Mouse (Mus musculus) forebrain, embryonic 10.5 days (tissue): ENCODE measurements around the gene Midn. TPM values are rescaled to one million over a fixed set of nuclear protein-coding genes. Genes with fewer than 3 reads are reported as not detected.
A peak's percentile ranks its signal among the peaks of the same experiment; 100 is the strongest.
"Not testable (repeated sequence)": the region's sequence is repeated elsewhere in the genome, so short reads cannot be mapped to it uniquely, and the experiment has no call there.

ENCODE experiments used
- DNase-seq: peaks from one replicate; pipeline ENCODE4 v3.0.0-alpha.2; 2017; ENCODE audit warnings: low spot score; ENCODE audit errors: extremely low spot score
- H3K27ac ChIP-seq: fragments of 300-500 bp; sonication (generic); 2 replicates; pipeline ENCODE4 v1.5.1; 2016; ENCODE audit warnings: mild to moderate bottlenecking
- H3K27me3 ChIP-seq: fragments of 300-500 bp; sonication (generic); 2 replicates; pipeline ENCODE4 v1.6.1; 2016; ENCODE audit warnings: mild to moderate bottlenecking; ENCODE audit not compliant: poor library complexity, severe bottlenecking
- H3K36me3 ChIP-seq: fragments of 300-500 bp; sonication (generic); replicated peaks from 2 replicates; pipeline ENCODE4 v1.6.1; 2016; ENCODE audit warnings: mild to moderate bottlenecking, moderate library complexity
- H3K4me1 ChIP-seq: fragments of 300-500 bp; sonication (generic); 2 replicates; pipeline ENCODE4 v1.6.1; 2016
- H3K4me3 ChIP-seq: fragments of 300-500 bp; sonication (generic); 2 replicates; pipeline ENCODE4 v1.5.1; 2016; ENCODE audit warnings: mild to moderate bottlenecking, moderate library complexity
- H3K9me3 ChIP-seq: fragments of 300-500 bp; sonication (generic); 2 replicates; pipeline ENCODE4 v1.6.1; 2016; ENCODE audit warnings: mild to moderate bottlenecking, moderate library complexity
- WGBS: fragments of 180-500 bp; shearing (Covaris S2); methylation state at CpG from one replicate; pipeline ENCODE4 v1.1.7; 2016; 5-methylcytosine and 5-hydroxymethylcytosine counted together
- polyA plus RNA-seq: library from polyadenylated mRNA; unstranded; fragments of >200 nt; fragmentation: Nextera tagmentation; extraction: Ambion mirVana; gene quantifications from 2 replicates; pipeline ENCODE4 v1.2.1, GENCODE M21; 2016

The Midn gene
- polyA plus RNA-seq, 1 experiment from 2014 or later, result 19.1 TPM

- Histone ChIP-seq H3K27ac (peak overlapping the region; percentile 65), H3K9me3 (no peaks in the 10 kb centered on the region), H3K4me1 (peaks cover 85% of the 10 kb centered on the region), H3K27me3 (peaks cover 14% of the 10 kb centered on the region), H3K4me3 (peak overlapping the region; percentile 54), H3K36me3 (peaks cover 11% of the 10 kb centered on the region)
- peak; percentile 97 for DNase-seq
- WGBS, result under 1% methylated on average over 17 of the region's 17 CpGs
These were observed 16.9 kb downstream of the Midn start for GRCm38 (mm10) chr10:80164998-80165344.

- WGBS, result 18% methylated on average over 20 of the region's 20 CpGs
- DNase-seq, result no peak
- H3K27ac ChIP-seq, result peak within 1 kb of the TSS; percentile 100
- H3K4me1 ChIP-seq, result peaks cover 85% of the 10 kb centered on the region
- peaks cover 14% of the 10 kb centered on the region for H3K27me3 ChIP-seq
- no peaks in the 10 kb centered on the region for H3K9me3 ChIP-seq
- peaks cover 17% of the 10 kb centered on the region for H3K36me3 ChIP-seq
- peak within 1 kb of the TSS; percentile 96 for H3K4me3 ChIP-seq
These were observed 17.5 kb downstream of the Midn start, which contains the start of gene Cirbp for GRCm38 (mm10) chr10:80165392-80166128. Gene Cirbp, plus strand, starts transcription at chr10:80165985.

- Histone ChIP-seq H3K4me3 (peak overlapping the region; percentile 54), H3K27me3 (peaks cover 14% of the 10 kb centered on the region), H3K4me1 (peaks cover 83% of the 10 kb centered on the region), H3K27ac (peak overlapping the region; percentile 100), H3K36me3 (peaks cover 23% of the 10 kb centered on the region)
- WGBS, result 87% methylated on average over 4 of the region's 4 CpGs
- not testable (repeated sequence) for DNase-seq, H3K9me3 ChIP-seq
These were observed 18.1 kb downstream of the Midn start for GRCm38 (mm10) chr10:80166136-80166535.

GRCm38 (mm10) chr10:80167460-80168037, 19.5 kb downstream of the Midn start:
- peak overlapping the region; percentile 100 for H3K27ac ChIP-seq
- H3K27me3 ChIP-seq, result peaks cover 14% of the 10 kb centered on the region
- H3K4me1 ChIP-seq, result peaks cover 80% of the 10 kb centered on the region
- DNase-seq, result peak; percentile 100
- peaks cover 37% of the 10 kb centered on the region for H3K36me3 ChIP-seq
- under 1% methylated on average over 55 of the region's 55 CpGs for WGBS
- no peaks in the 10 kb centered on the region for H3K9me3 ChIP-seq
- H3K4me3 ChIP-seq, result peak overlapping the region; percentile 96

GRCm38 (mm10) chr10:80168038-80168661, 20.1 kb downstream of the Midn start:
- H3K27ac ChIP-seq, result peak overlapping the region; percentile 100
- under 1% methylated on average over 48 of the region's 48 CpGs for WGBS
- H3K36me3 ChIP-seq, result peaks cover 41% of the 10 kb centered on the region
- peaks cover 9% of the 10 kb centered on the region for H3K27me3 ChIP-seq
- H3K4me3 ChIP-seq, result peak overlapping the region; percentile 96
- no peaks in the 10 kb centered on the region for H3K9me3 ChIP-seq
- DNase-seq, result peak; percentile 95
- H3K4me1 ChIP-seq, result peaks cover 79% of the 10 kb centered on the region

DNA sequence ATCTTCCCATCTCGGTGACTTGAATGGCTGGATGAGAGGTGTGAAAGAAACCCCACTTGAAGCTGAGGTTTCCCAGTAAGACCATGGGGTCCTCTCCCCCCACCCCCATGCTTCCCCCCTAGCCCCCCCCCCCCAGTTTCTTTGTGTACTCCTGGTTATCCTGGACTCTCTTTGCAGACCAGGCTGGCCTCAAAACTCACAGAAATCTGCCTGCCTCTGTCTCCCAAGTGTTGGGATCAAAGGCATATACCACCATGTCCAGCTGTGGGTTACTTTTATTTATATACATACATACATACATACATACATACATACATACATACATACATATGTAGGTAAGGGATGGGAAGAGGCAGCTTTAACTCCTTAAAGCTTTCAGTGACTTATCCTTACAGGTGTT, 21.0 kb downstream of the Midn start:
- H3K4me3 ChIP-seq, result peak overlapping the region; percentile 96
- no peaks in the 10 kb centered on the region for H3K9me3 ChIP-seq
- 96% methylated on average over 1 of the region's 1 CpGs for WGBS
- peaks cover 4% of the 10 kb centered on the region for H3K27me3 ChIP-seq
- peaks cover 76% of the 10 kb centered on the region for H3K4me1 ChIP-seq
- DNase-seq, result no peak
- H3K27ac ChIP-seq, result peak overlapping the region; percentile 100
- H3K36me3 ChIP-seq, result peaks cover 41% of the 10 kb centered on the region

DNA sequence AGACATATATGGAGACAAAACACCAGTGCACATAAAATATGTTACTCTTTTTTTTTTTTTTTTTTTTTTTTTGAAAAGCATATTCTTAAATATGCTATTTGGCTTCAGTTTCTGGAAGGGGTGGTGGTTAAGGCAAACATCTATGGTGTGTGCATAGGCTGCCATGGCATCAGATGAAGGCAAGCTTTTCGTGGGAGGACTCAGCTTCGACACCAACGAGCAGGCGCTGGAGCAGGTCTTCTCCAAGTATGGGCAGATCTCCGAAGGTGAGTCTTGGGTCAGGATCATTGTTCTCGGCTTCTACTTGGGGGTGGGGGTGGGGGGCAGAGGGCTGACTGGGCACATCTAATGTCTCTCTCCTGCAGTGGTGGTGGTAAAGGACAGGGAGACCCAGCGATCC, 21.6 kb downstream of the Midn start:
- peaks cover 72% of the 10 kb centered on the region for H3K4me1 ChIP-seq
- H3K27ac ChIP-seq, result no peak overlapping the region
- no peaks in the 10 kb centered on the region for H3K27me3 ChIP-seq
- H3K4me3 ChIP-seq, result peak overlapping the region; percentile 96; the same call in 1 of the 2 replicates
- H3K36me3 ChIP-seq, result peaks cover 42% of the 10 kb centered on the region
- H3K9me3 ChIP-seq, result no peaks in the 10 kb centered on the region
- no peak for DNase-seq
- WGBS, result 96% methylated on average over 7 of the region's 7 CpGs

DNA sequence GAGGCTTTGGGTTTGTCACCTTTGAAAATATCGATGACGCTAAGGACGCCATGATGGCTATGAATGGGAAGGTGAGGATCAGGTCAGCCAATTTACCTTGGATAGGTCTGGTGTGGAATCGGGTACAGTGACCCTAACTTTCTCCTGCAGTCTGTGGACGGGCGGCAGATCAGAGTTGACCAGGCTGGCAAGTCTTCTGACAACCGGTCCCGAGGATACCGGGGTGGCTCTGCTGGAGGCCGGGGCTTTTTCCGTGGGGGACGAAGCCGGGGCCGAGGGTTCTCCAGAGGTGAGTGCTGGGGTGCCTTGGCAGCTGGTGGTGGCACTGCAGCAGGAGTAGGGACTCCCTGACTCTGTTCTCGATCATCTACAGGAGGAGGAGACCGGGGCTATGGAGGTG, 22.0 kb downstream of the Midn start:
- Histone ChIP-seq H3K4me1 (peaks cover 71% of the 10 kb centered on the region), H3K27ac (no peak overlapping the region), H3K9me3 (no peaks in the 10 kb centered on the region), H3K4me3 (peak overlapping the region; percentile 96; the same call in 1 of the 2 replicates), H3K27me3 (no peaks in the 10 kb centered on the region), H3K36me3 (peaks cover 45% of the 10 kb centered on the region)
- DNase-seq, result no peak
- 97% methylated on average over 16 of the region's 16 CpGs for WGBS

DNA sequence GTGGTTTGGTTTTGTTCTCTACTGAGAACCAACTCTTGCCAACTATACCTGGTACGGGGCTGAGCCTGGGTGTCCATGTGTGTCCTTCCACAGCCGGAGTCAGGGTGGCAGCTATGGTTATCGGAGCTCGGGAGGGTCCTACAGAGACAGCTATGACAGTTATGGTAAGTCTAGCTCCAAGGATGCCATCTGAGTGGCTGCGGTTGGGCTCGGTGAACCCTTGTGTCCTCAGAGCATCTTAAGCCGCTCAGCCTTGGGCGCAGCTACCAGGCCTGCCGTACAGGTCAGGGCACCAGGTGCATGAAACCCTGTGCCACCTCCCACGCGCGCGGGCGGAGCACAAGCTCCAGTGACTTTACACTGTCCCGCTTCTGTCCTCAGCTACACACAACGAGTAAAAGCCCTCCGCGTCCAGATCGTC, 22.5 kb downstream of the Midn start:
- Histone ChIP-seq H3K9me3 (no peaks in the 10 kb centered on the region), H3K27ac (no peak overlapping the region), H3K4me1 (peaks cover 70% of the 10 kb centered on the region), H3K27me3 (no peaks in the 10 kb centered on the region), H3K4me3 (peak overlapping the region; percentile 96; the same call in 1 of the 2 replicates), H3K36me3 (peaks cover 45% of the 10 kb centered on the region)
- 96% methylated on average over 19 of the region's 19 CpGs for WGBS
- DNase-seq, result no peak

DNA sequence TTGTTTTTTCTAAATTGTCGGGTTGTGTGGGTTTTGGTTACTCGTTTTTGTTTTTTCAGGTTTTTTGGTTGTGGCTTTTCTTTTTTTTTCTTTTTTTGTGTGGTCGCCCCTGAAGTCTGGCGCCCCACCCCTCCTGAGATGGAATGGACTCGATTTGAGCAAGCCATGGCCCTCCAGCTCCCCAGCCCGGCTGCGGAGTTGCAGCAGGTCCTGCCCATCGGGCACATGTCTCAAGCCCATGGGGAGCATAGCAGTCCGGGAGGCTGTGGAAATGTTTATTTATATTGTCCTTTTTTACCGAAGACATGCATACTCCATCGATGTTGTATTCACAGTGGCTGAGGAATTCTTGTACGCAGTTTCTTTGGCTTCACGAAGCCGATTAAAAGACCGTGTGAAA, 23.2 kb downstream of the Midn start:
- no peak for DNase-seq
- H3K4me3 ChIP-seq, result peak overlapping the region; percentile 66; the same call in 1 of the 2 replicates
- peaks cover 70% of the 10 kb centered on the region for H3K4me1 ChIP-seq
- H3K36me3 ChIP-seq, result peaks cover 47% of the 10 kb centered on the region
- no peaks in the 10 kb centered on the region for H3K27me3 ChIP-seq
- WGBS, result 95% methylated on average over 15 of the region's 15 CpGs
- H3K9me3 ChIP-seq, result no peaks in the 10 kb centered on the region
- no peak overlapping the region for H3K27ac ChIP-seq

GRCm38 (mm10) chr10:80171760-80172526, 23.9 kb downstream of the Midn start:
- no peaks in the 10 kb centered on the region for H3K9me3 ChIP-seq
- H3K4me1 ChIP-seq, result peaks cover 70% of the 10 kb centered on the region
- H3K27ac ChIP-seq, result peak overlapping the region; percentile 88
- 87% methylated on average over 45 of the region's 45 CpGs for WGBS
- peak overlapping the region; percentile 66 for H3K4me3 ChIP-seq
- DNase-seq, result no peak
- peaks cover 48% of the 10 kb centered on the region for H3K36me3 ChIP-seq
- H3K27me3 ChIP-seq, result 0 out of 2 replicates have a peak, but pooled peaks cover 3% of the 10 kb centered on the region

GRCm38 (mm10) chr10:80172527-80173292, 24.6 kb downstream of the Midn start, which contains the start of gene 1600002K03Rik:
Gene 1600002K03Rik, plus strand, starts transcription at chr10:80172944.
- WGBS, result 8% methylated on average over 35 of the region's 35 CpGs
- peaks cover 48% of the 10 kb centered on the region for H3K36me3 ChIP-seq
- peak within 1 kb of the TSS; percentile 88 for H3K27ac ChIP-seq
- DNase-seq, result peak; percentile 90
- H3K4me1 ChIP-seq, result peaks cover 72% of the 10 kb centered on the region
- 0 out of 2 replicates have a peak, but pooled peaks cover 5% of the 10 kb centered on the region for H3K27me3 ChIP-seq
- peak within 1 kb of the TSS; percentile 66 for H3K4me3 ChIP-seq
- H3K9me3 ChIP-seq, result no peaks in the 10 kb centered on the region
